Mouse (Mus musculus): ENCODE measurements at regions not wholly inside any gene's neighbourhood (a gene's known extent, or its start where the extent isn't known, plus 50 kb on each side); places are given as distances from the start of the nearest gene placed in this dataset.
"Not testable (repeated sequence)": the region's sequence is repeated elsewhere in the genome, so short reads cannot be mapped to it uniquely, and the experiment has no call there.

GRCm38 (mm10) chr1:137289456-137289855, 329.2 kb upstream of the Nr5a2 start:
- no peak for DNase-seq

DNA sequence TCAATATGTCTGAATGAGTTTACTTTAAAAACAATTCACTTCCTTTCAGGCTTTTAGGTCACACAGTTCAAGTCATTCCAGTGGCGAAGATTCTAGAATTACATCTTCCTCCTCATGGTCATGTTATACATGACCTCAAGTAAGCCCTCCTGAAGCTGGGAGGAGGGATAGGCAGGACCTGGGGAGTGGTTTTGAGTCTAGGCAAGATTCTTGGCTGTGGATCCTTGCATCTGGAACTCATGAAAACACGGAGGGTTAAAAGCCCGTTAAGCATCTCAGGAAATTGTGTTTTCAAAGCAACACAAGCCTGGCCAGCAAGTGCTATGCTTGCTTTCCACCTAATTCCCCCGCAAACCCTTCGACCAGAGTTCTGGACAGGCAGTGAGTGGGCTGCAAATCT, 323.0 kb upstream of the Nr5a2 start:
- DNase-seq: no peak

DNA sequence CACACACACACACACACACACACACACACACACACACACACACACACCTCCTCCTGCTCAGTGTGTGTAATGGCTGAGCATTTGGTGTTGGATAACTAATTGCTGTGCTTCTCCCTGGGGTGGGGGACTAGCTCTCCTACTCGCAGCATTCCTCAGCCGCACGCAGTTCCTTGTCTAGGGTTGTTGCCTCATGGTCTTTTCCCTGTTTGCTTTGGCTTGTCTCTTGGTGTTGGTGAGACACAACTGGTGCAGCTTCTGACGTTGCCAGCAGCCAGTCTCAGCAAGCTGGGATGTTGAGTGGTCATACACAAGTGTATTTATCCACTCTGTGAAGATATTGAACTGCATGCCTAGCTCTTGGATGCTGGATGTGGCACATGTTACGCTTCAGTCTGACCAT, 322.2 kb upstream of the Nr5a2 start:
- no peak for DNase-seq

DNA sequence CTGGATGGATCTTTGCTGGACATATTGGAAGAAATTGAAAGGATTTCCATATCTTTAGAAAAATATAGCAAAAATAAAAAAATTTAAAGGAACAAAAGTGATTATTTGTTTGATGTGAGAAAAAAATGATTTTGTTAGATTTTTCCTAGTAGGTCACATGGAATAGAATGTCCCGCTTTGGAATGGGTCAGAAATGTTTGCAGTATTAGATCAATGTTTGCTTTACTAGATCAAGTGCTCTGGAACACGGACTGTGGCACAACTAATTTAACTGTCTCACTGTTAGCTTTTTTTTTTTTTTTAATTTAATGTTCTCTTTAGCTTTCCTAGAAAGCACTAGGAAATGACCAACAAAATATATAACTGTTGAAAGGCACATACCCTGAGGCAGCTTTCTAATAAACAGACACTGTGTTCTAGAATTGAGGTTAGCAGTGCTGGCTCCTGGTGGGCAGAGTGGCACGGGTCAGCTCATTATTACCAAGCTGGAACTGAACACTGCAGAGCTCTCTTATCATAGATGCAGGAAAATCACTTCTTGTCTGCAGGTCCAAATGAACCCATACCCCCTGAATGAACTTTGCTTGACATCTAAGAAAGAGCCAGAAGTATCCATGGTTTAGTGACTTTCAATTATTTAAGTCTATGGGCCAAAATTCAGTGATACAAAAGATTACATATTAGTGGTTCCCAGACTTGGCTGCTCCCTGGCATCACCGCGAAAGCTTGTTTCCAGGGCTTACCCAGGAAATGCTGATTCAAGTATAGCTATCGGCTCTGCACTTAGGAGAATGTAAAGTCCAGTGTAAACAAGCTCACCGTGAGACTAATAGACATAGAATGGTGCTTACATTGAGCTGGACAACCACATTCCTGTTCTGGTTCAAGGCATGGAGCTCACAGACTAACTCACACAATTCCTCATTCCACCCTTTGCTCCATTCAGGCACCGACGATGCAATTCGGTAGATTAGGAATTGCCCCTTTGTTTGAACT, 320.4 kb upstream of the Nr5a2 start:
- DNase-seq: no peak

DNA sequence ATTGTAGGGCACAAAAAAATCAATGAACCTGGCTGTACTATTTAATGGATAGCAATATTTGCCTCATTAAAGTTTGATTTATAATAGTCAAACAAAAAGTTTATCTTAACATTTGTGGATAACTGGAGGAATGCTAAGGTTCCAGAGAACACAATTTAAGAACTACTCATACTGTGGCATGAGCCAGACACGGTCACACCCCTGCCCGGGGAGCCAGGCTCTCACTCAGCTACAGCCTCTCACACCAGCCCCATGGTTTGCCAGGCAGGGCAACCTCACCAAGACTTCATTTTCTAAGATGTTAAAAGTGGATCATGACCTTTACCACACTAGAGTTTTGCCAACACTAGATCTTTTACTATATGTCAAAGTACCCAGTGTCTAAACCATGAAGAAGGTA, 319.7 kb upstream of the Nr5a2 start:
- DNase-seq: no peak

DNA sequence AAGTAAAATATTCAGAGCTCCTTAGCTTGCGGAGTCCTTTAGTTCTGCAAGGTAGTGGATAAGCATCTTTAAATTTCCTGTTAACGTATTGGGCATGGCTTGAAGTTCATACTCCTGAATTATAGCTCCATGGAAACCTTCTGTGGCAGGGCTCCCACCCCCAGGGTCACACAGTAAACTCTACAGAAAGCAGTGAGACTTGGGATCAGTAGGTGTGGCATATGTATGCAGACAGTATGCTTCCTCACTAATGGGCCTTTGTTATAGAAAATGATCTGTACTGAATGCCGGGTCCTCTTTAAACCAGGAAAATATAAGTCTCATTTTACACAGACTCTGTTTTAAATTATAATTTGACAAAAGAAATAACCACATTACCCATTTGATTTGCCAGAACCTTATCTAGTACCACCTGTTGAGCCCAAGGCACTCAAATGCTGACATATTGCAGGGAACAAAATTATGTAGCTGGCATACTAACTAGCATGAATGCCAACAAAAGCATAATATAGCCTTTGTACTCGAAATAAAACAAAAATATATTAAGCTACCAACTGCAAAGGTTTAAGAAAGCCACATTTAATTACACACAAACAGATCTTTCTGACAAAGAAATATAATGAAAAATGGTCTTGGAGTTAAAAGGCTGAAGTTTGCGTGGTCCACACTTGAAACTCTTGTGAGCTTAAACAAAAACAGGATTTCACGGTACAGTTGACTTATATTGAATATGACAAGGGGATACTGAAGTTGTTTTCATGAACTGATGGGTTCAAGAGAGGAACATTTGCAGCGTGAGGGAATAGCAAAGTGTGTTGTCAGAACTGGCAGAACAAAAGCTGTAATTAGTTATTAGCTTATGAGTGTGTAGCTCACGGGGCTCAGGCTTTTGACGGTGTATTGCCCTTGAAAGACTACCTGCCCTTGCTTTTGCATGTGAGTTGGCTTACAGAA, 310.7 kb upstream of the Nr5a2 start:
- DNase-seq: no peak

- no peak for DNase-seq
Observed at GRCm38 (mm10) chr1:137262806-137263370, 302.6 kb upstream of the Nr5a2 start.

GRCm38 (mm10) chr1:137262121-137262525, 301.9 kb upstream of the Nr5a2 start:
- DNase-seq: no peak

DNA sequence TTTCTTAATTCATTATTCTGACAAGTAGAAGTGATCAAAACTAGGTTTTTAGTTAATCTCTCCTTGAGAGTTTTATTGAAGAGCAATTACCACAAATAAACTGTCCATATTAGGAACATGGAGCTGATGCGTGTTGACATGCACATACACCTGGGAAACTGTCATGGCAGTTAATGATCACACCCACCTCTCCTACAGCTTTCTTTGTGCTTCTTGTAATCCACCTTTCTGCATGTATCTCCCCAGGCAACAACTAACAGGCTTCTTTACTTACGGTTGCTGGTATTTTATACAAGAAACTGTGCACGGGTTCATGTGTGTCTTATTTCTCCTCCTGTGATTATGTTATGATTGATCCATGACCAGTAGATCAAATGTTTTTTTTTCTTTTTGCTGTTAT, 296.0 kb upstream of the Nr5a2 start:
- DNase-seq: no peak

DNA sequence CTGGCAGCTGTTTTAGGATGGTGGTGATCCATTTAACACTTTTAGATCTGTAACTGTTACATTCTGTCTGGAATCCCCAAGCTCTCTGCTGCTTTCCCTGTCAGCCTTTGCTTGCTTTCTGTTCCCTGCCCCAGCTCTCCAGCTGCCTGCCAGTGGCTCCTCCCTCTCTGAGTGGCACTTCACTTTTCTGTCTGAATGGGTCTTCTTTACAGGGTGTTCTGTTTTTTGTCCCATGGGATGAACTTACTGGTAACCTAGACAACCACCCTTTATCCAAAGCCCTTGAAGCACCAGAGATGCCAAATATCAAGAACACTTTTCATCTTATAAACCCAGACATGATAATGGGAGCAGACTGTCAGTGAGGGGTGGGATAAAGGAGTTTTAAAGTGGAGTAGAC, 294.8 kb upstream of the Nr5a2 start:
- peak in 1 of 2 experiments; percentile 7 for DNase-seq

GRCm38 (mm10) chr1:137254634-137255033, 294.4 kb upstream of the Nr5a2 start:
- no peak for DNase-seq

DNA sequence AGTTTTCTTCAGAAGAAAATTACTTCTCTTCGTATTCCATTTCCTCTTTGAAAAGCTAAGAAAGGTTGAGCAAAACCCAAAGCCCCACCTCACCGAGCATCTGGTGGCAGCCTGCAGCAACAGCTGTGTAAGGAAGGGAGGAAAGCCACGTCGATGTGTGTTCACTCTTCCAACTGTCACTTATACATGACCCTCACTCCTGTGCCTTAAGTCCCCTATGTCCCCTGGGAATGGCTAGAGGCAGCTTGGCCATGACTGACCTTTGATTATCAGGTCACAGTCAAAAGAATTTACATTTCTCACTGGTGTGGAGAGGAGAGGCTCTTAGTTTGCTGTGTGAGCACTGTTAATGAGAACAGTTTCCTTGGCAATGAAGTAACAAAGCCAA, 266.8 kb upstream of the Nr5a2 start:
- no peak for DNase-seq

- DNase-seq: peak; percentile 44 to 62
Observed at GRCm38 (mm10) chr1:137226479-137227097, 266.3 kb upstream of the Nr5a2 start.

DNA sequence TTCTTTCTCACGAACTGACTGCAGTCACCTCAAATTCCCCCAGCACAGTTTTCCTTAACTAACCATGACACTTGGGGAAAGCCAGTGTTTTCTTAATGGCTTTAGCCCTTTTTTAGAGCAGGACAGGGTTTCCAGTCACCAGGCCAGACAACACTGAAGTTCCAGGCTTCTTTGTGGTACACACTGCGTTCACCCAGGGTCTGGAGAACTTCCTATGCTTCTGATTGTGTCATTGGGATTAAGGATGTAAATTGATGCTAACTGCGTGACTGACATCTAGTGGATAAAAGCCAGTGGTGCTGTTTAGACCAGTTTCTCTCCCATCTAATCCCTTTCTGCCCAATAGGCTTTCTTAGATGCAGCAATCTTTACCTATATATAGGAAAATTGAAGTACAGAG, 265.2 kb upstream of the Nr5a2 start:
- DNase-seq: peak; percentile 64 to 78

GRCm38 (mm10) chr1:137223052-137223451, 262.8 kb upstream of the Nr5a2 start:
- DNase-seq: no peak

DNA sequence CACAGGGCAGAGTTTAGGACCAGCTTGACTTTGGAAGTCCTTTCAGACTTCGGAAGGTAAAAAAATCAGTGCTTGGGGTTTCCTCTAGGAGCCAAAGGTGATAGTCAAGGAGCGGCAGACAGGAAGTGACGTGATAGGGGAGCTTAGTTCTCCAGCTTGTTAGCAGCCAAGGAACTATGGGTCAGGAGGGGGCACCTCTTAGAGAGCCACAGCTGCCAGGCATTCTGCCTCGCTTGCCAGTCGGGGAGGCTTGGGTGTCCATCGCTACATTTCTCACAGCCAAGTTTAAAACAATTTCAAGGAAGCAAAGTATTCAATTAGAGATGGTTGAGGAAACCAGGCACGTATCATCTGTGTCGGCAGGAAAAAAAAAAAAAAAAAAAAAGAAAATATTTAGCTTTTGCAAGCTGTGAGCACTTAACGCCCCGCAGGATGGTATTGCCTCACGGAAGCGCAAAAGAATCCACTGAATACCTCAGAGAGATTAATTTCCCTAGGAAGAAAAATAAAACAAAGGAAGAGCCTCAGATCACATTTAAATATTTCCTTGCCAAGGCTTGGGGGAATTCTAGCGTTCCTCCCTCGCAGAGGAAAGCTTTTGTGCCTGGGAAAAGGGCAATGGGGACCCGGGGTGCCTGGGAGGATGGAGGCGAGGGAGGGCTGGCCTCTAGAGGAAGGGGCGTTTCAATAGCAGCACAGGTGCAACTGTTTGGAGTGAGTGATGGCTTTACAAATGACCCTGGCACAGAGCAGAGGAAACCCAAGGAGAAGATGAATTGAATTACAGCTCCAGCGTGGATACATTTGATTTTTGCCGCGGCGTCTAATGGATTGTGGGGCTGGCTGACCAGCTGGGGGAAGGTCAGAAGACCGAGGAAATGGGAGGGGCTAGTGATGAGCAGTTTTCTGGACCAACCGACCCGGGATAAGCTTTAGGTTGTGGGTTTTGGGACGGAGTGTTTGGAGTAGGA, 261.1 kb upstream of the Nr5a2 start:
- peak; percentile 45 to 51 for DNase-seq

DNA sequence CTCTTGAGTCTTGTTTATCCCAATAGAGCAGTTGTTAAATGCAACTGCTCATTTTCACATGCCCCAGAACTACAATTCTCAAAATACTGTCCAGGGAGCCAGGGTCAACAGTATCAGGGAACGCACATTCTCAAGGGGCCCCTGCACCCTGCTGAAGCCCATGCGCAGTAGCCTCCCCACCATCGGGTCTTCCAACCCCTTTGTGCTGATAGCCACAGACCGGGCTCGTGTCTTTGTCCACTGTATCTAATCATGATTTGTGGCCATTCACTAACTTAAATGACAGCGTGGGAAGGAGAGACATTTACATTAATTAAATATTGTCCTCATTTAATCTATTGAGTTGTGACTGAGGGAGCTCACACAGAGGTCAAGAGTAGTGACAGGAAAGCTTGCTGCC, 260.0 kb upstream of the Nr5a2 start:
- no peak for DNase-seq

DNA sequence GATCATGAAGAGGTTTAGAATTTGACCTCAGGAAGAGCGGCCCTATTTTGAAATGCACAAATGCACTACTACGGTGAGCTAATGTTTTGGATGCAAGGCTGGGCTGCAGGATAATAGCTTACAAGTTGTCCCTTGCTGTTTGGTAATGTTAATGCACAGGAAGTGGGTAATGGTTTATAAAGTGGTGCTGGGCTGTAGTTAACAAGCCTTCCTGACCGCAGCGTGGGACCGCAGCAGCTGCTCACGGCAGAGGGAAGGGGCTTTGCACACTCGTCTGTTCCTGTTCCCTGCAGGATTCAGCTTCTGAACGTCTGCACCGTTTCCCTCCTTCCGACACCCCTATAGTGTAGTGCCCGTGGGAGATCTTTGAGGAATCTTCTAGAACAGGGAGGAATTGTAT, 258.4 kb upstream of the Nr5a2 start:
- no peak for DNase-seq

- peak in 1 of 2 experiments; percentile 15 for DNase-seq
Observed at GRCm38 (mm10) chr1:137218096-137218495, 257.8 kb upstream of the Nr5a2 start.

GRCm38 (mm10) chr1:137217206-137217605, 257.0 kb upstream of the Nr5a2 start:
- DNase-seq: no peak

- not testable (repeated sequence) for DNase-seq
Observed at GRCm38 (mm10) chr1:137214328-137214727, 254.1 kb upstream of the Nr5a2 start.
